Mouse (Mus musculus): ENCODE data around the gene Gm49405.
A peak's percentile ranks its signal among the peaks of the same experiment; 100 is the strongest.
"Not testable (repeated sequence)": the region's sequence is repeated elsewhere in the genome, so short reads cannot be mapped to it uniquely, and the experiment has no call there.

The Gm49405 gene

DNA sequence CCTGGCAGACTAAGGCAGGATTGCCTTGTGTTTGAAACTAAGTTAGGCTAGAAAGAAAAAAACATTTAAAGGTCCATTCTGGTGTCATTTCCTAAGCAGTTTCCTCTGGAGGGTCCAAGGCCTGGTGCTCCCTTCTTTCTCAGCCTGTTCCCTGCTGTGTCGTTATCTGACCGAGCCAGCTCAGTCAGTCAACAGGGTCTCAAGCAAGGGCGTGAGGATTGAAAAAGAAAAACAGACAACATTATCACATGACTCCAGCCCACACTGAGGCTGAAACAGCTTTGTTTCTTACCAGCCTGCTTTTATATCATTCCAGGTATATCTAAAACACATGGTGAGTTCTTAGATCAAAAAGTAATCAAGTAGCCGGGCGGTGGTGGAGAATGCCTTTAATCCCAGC, 15.2 kb downstream of the Gm49405 start:
- no peak for DNase-seq (ENCODE audit: low spot score)

DNA sequence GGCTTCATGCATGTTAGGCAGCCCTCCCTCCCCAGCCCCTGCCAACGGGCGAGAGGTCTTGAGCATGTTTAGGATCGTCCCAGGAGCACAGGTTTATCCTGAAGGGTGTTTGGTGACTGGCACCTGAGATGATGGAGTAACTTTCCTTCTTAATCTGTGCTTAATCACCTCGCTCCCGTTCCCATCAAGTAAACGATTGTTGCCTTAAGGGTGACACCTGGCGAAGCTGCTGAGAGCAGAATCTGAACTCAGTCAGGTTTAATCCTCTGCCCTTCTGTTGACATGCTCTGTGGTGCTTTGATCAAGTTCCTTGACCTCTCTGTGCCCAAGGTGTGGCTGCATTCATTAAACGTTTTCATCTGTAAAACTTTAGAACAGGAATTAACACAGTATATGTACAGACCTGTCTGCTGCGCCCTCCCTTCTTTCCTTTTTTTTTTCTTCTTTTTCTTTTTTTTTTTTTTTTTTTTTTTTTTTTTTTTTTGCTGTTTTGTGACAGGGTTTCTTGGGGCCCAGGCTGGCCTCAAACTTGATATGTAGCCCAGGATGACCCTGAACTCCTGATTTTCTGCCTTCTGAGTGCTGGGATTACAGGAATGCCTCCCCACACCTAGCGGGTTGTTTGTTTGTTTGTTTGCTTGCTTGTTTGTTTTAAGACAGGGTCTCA, 17.6 kb downstream of the Gm49405 start:
- DNase-seq (ENCODE audit: low spot score) = no peak

DNA sequence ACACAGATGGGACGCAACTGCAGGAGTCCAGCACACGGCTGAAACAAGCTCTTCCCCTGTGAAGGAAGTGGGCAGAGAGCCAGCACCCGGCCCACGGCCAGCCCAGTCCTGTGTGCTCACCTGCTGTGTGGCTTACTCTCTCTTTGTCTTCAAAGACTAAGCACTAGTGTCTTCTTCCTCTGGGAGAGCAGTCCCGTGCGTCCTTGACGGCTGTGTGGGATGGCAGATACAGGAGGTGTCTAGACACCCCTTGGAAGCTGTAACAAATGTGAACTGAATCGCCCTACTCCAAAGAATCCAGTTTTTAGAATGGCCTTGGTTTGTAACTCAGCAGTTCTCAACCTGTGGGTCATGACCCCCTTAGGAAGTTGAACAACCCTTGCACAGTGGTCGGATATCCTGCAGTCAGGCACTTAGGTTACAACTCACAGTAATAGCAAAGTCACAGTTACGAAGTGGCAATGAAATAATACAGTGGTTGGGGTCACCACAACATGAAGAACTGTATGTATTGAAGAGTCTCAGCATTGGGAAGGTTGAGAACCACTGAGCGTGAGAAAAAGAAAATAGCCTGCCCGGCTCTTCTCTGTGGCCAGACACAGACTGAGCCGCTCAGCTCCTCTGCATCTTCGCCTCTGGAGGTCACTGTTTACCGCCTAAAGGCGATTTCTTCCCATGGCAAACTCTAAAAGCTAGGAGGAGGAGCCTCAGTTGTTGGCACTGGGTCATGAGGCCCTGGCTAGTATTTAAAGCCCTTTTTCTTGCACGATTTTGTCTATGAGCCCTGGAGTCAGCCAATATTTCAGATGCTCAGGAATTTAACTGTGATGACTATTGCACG, 18.5 kb downstream of the Gm49405 start:
- DNase-seq (ENCODE audit: low spot score) = peak; percentile 98

DNA sequence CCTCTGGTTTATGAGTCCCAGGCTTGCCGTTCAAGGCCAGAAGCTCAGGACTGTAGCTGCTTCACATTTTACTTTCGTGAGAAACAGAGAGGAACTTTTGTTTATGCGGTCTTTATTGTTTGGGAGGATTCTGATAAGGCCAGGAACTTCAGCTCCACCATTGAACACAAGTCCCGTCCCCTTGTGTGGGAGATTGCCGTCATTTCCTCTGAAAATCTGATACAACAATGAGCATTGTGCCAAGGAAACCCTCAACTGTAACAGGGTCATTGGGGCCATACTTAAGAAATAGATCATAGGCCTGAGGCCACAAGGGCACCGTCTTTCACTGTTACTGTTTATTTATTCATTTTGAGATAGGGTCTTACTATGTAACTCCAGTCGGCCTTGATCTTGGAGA, 22.8 kb downstream of the Gm49405 start:
- no peak for DNase-seq (ENCODE audit: low spot score)

DNA sequence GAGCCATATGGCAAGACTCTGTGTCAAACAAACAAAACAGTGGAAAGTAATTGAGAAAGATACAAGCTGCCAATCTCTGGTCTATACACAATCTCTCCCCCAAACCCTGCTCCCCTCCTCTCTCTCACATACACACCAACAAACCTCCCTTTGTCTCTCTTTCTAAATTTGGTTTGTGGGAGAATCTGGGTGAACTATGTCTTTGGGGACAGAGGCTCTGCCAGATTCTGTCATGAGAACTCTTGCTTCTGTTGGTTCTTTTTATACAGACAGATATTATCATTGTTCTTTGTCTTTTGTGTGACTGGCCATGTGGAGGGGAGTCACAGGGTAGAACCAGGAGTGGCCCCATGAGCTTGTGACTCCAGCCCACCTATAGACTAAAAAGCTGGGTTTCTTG, 27.1 kb downstream of the Gm49405 start:
- DNase-seq (ENCODE audit: low spot score) = no peak

DNA sequence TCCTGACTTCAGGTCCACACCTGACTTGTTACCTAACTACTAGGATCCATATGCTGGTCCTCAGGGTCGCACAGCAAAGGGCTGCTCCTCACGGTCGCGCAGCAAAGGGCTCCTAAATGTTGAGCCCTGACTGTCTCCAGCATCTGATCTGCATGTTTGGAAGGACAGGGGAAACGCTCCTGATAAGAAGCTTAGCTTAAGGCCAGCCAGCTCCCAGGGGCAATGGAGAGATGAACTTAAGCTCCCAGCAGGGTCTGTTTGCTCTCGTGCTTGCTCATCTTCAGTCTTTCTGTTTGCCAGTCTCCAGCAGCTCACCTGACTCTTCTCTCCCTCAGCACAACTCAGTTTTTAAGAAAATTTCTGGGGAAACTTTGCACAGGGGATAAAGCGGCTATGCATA, 32.2 kb downstream of the Gm49405 start:
- DNase-seq (ENCODE audit: low spot score) = no peak

DNA sequence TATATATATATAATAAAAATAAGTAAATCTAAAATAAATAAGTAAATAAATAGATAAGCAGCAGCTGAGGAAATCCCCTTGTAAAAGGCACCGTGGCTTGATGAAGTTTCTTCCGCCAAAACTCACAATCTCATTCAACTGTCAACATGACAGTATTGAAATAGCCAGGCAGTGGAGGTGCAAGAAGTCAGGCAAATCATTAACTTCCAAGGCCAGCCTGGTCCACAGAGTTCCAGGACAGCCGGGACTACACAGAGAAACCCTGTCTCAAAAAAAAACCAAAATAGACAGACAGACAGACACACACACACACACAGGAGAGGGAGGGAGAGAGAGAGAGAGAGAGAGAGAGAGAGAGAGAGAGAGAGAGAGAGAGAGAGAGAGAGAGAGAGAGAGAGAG, 32.9 kb downstream of the Gm49405 start:
- no peak for DNase-seq (ENCODE audit: low spot score)

DNA sequence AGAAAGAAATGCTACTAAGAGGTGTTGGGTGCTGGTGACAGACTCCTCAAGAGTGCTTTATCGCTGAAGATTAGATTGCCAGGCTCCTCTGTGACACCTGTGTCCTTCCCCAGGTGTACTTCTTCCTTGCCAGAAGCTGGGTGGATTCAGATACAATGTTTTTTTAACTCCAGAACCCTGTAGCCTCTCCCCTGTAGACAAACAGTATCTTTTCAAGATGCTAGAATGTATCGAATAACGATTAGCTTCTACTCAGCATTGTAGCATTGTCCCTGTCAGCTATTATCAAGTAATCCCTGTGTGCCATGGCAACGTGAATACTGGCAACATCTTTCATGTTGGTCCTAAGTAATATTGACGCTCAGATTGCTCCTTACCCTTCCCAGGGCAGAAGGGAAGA, 33.3 kb downstream of the Gm49405 start:
- no peak for DNase-seq (ENCODE audit: low spot score)

DNA sequence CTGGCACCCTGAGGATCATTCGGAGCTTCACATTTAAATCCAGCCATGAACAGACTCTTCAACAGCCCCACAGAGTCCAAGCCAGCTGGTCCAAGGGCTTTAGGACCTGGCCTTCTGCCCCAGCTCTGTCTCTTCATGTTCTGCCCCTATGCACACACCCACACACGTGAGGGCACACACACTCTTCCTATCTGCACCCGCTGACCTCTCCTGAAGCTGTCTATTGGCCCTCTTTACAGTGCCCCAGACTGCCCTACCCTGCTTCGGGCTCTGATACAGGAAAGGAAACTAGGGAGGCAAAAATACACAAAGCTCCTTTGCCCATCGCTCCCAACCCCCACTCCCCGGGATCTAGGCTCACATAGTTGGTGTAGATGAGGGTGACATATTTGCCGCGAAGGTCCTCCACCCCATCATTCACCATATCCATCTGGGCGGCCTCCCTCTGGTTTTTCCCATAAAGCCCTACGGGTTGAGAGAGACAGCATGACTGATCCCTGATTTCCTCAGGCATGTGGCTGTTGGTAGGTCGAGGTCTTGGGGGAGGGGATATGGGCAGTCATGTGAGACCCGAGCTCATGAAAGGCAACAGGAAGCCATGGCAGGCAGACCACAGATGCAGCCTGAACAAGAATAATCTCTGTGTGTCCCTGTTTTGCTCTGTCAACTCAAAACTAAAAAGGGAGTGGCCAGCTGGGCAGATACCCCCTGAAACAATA, 36.1 kb downstream of the Gm49405 start:
- DNase-seq (ENCODE audit: low spot score) = no peak

DNA sequence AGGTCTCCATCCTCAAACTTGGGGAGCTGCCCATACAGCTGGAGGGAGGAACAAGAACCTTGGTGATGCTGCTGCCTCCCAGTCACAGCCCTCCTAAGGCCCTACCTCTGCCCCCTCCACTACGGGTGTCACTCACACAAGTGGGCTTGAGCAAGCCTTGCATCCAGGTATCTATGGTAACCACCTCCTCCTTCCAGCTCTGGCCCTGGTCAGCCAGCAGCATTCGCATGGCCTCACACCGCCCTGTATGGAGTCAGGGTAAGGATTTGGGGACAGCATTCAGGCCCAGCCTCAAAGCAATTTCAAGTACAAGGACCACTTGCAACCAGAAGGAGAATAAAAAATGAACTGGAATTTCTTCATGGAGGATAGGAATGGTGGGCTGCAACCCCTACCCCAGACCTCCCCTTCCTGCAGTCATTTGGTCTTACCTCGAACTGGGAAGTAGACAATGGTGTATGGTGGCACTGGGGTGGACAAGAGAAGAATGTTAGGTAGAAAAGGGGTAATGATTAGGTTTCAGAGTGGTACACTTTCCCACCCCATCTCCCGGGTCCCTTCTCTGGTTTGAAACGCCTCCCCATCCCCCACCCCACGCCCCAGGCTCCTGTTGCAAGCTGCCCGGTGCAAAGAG, 36.8 kb downstream of the Gm49405 start:
- not testable (repeated sequence) for DNase-seq (ENCODE audit: low spot score)

DNA sequence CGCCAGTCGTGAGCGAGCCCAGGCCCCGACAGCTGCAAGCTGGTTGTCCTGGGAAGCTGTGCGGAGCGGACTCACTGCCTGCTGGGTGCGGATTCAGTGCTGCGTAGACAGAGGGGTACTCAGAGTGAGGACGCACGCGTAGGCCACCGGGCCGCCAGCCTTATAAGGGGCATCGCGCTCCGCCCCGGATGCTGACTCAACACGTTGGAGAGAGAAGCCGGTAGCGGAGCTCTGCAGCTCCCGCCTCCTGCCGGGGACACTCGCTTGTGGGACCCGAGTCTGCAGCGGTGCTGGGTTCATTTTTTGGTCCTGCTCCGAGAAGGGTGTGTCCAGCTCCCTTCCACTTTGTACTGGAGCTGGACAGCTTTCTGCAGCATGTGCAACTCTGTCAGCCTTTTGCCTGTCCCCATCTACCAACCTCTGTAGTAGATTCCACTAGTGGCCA, 37.4 kb downstream of the Gm49405 start, which contains the start of gene Gstp1:
Gene Gstp1, minus strand, starts transcription at position 198 of the 445 bp plus-strand sequence.
- DNase-seq (ENCODE audit: low spot score) = peak; percentile 92

DNA sequence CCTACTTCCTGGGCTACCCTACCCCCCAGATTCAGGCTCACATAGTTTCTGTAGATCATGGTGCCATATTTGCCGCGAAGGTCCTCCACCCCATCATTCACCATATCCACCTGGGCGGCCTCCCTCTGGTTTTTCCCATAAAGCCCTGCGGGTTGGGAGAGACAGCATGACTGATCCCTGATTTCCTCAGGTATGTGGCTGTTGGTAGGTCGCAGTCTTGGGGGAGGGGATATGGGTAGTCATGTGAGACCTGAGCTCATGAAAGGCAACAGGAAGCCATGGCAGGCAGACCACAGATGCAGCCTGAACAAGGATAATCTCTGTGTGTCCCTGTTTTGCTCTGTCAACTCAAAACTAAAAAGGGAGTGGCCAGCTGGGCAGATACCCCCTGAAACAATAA, 40.5 kb downstream of the Gm49405 start:
- not testable (repeated sequence) for DNase-seq (ENCODE audit: low spot score)

DNA sequence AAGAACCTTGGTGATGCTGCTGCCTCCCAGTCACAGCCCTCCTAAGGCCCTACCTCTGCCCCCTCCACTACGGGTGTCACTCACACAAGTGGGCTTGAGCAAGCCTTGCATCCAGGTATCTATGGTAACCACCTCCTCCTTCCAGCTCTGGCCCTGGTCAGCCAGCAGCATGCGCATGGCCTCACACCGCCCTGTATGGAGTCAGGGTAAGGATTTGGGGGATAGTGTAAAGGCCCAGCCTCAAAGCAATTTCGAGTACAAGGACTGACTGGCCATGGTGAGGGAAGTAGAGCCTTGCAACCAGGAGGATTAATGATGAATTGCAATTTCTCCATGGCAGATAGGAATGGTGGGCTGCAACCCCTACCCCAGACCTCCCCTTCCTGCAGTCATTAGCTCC, 41.1 kb downstream of the Gm49405 start:
- not testable (repeated sequence) for DNase-seq (ENCODE audit: low spot score)

DNA sequence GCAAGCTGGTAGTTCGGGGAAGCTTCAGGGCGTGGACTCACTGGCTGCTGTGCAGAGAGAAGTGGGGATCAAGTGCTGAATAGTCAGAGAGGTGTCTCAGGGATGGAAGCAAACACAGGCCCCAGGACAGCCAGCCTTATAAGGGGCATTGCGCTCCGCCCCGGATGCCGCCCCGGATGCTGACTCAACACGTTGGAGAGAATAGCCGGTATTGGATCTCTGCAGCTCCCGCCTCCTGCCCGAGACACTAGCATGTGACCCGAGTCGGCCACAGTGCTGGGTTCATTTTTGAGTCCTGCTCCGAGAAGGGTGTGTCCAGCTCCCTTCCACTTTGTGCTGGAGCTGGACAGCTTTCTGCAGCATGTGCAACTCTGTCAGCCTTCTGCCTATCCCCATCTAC, 41.7 kb downstream of the Gm49405 start:
- no peak for DNase-seq (ENCODE audit: low spot score)

DNA sequence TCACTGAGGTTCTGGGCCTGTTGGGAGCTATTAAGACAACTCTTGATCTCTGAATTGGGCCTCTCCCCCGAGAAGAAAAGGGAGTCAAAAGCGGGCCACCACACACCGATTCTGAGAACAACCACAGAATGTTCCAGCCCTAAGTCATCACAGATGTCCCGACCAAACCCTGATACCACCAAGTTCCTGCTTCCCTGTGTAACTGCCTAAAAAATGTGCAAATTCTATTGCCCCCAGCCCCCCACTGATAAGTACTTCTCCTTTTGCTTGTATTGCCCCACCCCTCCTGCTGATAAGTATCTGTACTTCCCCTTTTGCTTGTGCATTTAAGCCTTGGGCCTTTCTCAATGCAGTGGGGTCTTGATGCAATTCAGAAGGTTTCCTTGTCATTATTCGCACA, 43.7 kb downstream of the Gm49405 start:
- not testable (repeated sequence) for DNase-seq (ENCODE audit: low spot score)

DNA sequence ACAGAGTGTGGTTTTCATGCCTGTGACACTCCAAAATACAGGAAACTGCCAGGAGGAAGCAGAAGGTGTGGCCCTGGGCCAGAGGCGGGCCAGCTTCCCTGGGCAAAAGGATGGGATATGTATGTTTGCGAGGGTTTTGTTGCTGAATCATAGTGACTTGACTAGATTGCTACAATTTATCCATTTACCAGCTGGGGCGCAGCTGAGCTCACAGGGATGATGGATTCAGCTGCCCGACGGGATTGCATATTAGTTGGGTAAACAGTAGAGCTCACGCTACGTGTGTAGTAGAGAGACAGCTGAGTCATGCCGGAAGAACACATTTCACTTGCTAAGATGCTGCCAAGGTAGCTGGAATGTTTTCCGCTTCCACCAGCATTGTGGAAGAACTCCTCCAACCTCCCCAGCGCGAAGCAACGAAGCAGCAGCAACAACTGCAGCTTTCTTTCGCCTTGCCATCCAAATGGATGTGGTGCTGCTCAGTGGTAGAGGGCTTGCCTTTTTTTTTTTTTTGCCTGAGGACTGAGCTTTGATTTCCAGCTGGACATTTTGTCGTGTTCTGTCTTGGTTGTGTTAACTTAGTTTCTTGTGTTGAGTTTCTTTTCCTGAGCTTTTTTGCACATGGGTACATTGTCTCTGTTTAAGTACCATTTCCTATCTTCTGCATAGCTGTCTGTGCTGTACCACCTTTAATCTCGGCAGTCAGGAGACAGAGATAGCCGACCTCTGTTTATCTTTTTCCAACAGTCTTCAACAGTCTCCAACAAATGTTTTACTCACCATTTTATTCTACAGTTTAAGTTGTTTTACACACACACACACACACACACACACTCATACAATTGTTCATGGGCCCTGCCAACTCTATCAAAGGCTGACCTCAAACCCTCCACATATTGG, 45.8 kb downstream of the Gm49405 start, which contains the start of gene Gstp2:
Gene Gstp2, minus strand, starts transcription at position 58 of the 900 bp plus-strand sequence.
- peak; percentile 92 for DNase-seq (ENCODE audit: low spot score)

DNA sequence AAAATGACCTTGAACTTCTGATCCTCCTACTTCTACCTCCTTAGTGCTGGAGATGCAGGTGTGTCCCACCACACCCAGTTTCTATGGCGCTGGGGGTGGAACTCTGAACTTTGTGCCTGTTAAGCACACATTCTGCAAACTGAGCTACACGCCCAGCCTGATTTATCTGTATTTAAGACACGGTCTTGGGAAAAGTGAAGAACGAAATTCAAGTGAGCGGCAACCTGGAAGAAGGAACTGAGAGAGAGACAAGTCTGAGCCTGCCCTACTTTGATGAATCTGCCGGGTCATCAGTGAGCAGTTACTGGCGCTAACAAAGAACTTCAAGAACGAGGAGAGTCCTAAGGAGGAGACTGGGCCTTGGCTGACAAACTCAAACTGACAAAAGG, 46.4 kb downstream of the Gm49405 start:
- DNase-seq (ENCODE audit: low spot score) = no peak

DNA sequence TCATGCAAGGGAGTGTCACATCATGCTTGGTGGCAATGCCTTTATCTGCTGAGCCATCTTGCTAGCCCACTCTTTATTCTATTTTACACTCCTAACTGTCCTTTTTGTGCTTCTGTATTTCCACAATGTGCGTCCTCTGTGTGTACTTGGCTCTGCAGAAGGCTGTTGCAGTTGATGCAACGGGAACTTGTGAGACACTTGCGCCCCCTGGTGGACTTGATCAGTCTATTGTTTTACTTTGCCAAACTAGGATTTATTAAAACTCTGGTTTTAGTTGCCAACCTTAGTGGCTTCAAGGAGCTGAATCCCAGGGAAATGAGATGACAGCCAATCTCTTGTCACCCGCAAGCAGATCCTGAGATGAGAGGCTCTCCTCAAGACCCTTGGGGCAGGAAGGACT, 47.4 kb downstream of the Gm49405 start:
- DNase-seq (ENCODE audit: low spot score) = peak; percentile 91

DNA sequence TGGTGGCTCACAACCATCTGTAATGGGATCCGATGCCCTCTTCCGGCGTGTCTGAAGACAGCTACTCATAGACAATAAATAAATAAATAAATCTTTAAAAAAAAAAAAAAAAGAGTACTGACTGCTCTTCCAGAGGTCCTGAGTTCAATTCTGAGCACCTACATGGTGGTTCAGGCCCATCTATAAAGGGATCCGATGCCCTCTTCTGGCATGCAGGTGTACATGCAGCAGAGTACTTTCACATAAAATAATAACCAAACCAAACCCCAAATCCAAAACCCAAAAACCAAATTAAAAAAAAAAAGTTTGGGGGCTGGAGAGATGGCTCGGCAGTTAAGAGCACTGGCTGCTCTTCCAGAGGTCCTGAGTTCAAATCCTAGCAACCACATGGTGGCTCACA, 48.6 kb downstream of the Gm49405 start:
- not testable (repeated sequence) for DNase-seq (ENCODE audit: low spot score)

DNA sequence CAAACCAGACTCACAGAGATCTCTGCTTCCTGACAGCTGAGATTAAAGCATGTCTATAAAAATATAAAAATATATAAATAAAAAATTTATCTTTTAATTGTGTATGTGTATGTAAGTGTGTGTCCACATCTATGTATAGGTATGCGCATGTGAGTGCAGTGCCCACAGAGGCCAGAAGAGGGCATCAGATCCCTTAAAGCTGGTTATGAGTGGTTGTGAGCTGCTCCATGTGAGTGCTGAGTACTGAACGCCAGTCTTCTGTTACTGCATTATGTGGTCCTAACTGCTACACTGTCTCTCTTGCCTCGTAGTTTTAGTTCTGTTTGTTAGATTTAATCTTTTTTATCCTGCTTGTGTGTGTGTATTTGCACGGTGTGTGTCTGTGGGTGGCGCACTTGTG, 50.6 kb downstream of the Gm49405 start:
- no peak for DNase-seq (ENCODE audit: low spot score)

Measured in adipocyte (in vitro differentiated cells).